7 mouse cellular contexts compared by ENCODE assay signal in the genomic region with DNA sequence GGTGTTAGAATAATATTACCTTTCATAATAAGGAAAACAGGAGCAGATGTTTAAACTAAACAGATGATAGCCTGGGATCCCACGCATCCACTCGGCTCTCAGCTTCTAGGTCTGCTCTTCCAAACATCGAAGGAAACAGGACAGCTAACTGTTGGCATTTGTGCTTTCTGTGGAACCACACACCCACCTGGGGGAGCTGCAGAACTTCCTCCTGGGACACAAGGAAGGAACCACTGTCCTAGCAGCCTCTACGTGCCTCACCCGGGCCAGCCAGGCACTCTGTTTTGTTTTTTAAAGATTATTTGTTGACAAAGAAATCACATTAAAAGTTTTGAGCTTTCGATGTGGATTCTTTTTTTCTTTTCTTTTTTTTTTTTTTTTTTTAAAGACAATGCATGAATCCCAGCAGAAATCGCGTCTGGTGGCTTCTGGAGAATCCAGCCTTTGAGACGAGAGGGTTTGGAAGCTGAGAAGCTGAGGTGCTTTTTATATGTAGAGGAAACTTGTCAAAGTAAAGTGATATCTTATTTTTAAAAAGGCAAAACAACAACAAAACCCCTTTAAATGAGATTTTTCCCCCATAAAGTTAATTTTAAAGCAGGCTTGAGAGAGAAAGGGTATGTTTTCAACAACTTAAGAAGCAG. TPM values are rescaled to one million over a fixed set of nuclear protein-coding genes. Genes with fewer than 3 reads are reported as not detected.
DNase-seq lines count a peak whose midpoint lies in the region; ATAC-seq and TF ChIP-seq lines count a peak whose summit lies in the region.

No protein-coding gene starts in this region.

- ATAC-seq in liver, embryonic 11.5 days (replicated peaks; ENCODE audit: low FRiP score): no peak
- ATAC-seq in stomach, embryonic 15.5 days (ENCODE audit: insufficient read depth, low FRiP score, low read depth): no peak

- peak overlapping the region; percentile 68 for H3K4me3 ChIP-seq in C2C12 (ENCODE audit: insufficient read depth, poor library complexity, severe bottlenecking)
- peak overlapping the region; percentile 75 for H3K4me3 ChIP-seq in hindbrain, embryonic 10.5 days
- H3K4me3 ChIP-seq in liver, embryonic 11.5 days (ENCODE audit: low read depth, low read length): peak overlapping the region; percentile 66
- H3K4me3 ChIP-seq in stomach, embryonic 15.5 days (replicated peaks): peak overlapping the region; percentile 63

- 34% methylated on average over 9 of the region's 9 CpGs for WGBS in hindbrain, embryonic 10.5 days
- 15% methylated on average over 9 of the region's 9 CpGs for WGBS in liver, embryonic 11.5 days
- WGBS in stomach, embryonic 15.5 days: 7% methylated on average over 9 of the region's 9 CpGs

- peak overlapping the region; percentile 97 for H3K27ac ChIP-seq in hindbrain, embryonic 10.5 days
- peak overlapping the region; percentile 51 for H3K27ac ChIP-seq in liver, embryonic 11.5 days (ENCODE audit: low read depth, low read length)
- peak overlapping the region; percentile 87 for H3K27ac ChIP-seq in stomach, embryonic 15.5 days

- peaks cover 59% of the 10 kb centered on the region for H3K4me1 ChIP-seq in hindbrain, embryonic 10.5 days (replicated peaks)
- H3K4me1 ChIP-seq in liver, embryonic 11.5 days (replicated peaks; ENCODE audit: control insufficient read depth, insufficient read depth, low read length): peaks cover 47% of the 10 kb centered on the region
- H3K4me1 ChIP-seq in stomach, embryonic 15.5 days: peaks cover 49% of the 10 kb centered on the region

- DNase-seq in NIH3T3 (ENCODE audit: low read depth): peak; percentile 55
- no peak for DNase-seq in hindbrain, embryonic 10.5 days (ENCODE audit: low spot score)
- no peak for DNase-seq in liver, embryonic 11.5 days (ENCODE audit: low spot score)
- no peak for DNase-seq in testis, postnatal 14 days (ENCODE audit: low spot score)
- no peak for DNase-seq in frontal cortex, postnatal 10 days (ENCODE audit: low spot score in 2 of 2)

- TF ChIP-seq CTCF in C2C12 (IDR thresholded peaks at IDR 0.05; ENCODE audit: control insufficient read depth, insufficient read depth, insufficient read length): no peak

- H3K4me2 ChIP-seq in liver, embryonic 11.5 days: peak overlapping the region; percentile 85
- peak overlapping the region; percentile 62 for H3K4me2 ChIP-seq in stomach, embryonic 15.5 days

- peaks cover 3% of the 10 kb centered on the region for H3K36me3 ChIP-seq in C2C12 (ENCODE audit: control insufficient read depth, insufficient read depth)
- peaks cover 17% of the 10 kb centered on the region; the same call in 1 of the 2 replicates for H3K36me3 ChIP-seq in hindbrain, embryonic 10.5 days
- H3K36me3 ChIP-seq in liver, embryonic 11.5 days (ENCODE audit: control insufficient read depth, insufficient read depth, low read length): peaks cover 3% of the 10 kb centered on the region; the same call in 1 of the 2 replicates
- H3K36me3 ChIP-seq in stomach, embryonic 15.5 days: no peaks in the 10 kb centered on the region

- H3K79me3 ChIP-seq in C2C12 (ENCODE audit: low read depth): peaks cover 65% of the 10 kb centered on the region

- H3K79me2 ChIP-seq in C2C12 (ENCODE audit: control insufficient read depth, insufficient read depth): peaks cover 69% of the 10 kb centered on the region

- H3ac ChIP-seq in C2C12 (ENCODE audit: control insufficient read depth, insufficient read length, low read depth): peak overlapping the region; percentile 68

- H3K27me3 ChIP-seq in C2C12 (ENCODE audit: control insufficient read depth, insufficient read depth, insufficient read length): no peaks in the 10 kb centered on the region
- no peaks in the 10 kb centered on the region for H3K27me3 ChIP-seq in hindbrain, embryonic 10.5 days (ENCODE audit: insufficient read depth, poor library complexity, severe bottlenecking)
- no peaks in the 10 kb centered on the region for H3K27me3 ChIP-seq in liver, embryonic 11.5 days (replicated peaks; ENCODE audit: control insufficient read depth, insufficient read depth, low read length)
- H3K27me3 ChIP-seq in stomach, embryonic 15.5 days (replicated peaks): no peaks in the 10 kb centered on the region

- no peaks in the 10 kb centered on the region for H3K9me3 ChIP-seq in hindbrain, embryonic 10.5 days
- H3K9me3 ChIP-seq in liver, embryonic 11.5 days (ENCODE audit: control insufficient read depth, low read length): no peaks in the 10 kb centered on the region
- no peaks in the 10 kb centered on the region for H3K9me3 ChIP-seq in stomach, embryonic 15.5 days

- peak overlapping the region; percentile 68 for H3K9ac ChIP-seq in liver, embryonic 11.5 days (ENCODE audit: low read depth, low read length)
- H3K9ac ChIP-seq in stomach, embryonic 15.5 days: peak overlapping the region; percentile 69

TF ChIP-seq in C2C12, 6 proteins besides CTCF, POLR2A, EP300 and RAD21:
- TF ChIP-seq MYOD1 (IDR thresholded peaks at IDR 0.05; ENCODE audit: control insufficient read depth, insufficient read length, low read depth) (no peak), USF1 (IDR thresholded peaks at IDR 0.05; ENCODE audit: low read depth) (no peak), FOSL1 (IDR thresholded peaks at IDR 0.05; ENCODE audit: insufficient read depth, low read length, poor library complexity, severe bottlenecking) (no peak), MYOG (IDR thresholded peaks at IDR 0.05; ENCODE audit: control insufficient read depth, extremely low read depth, insufficient read length) (no peak), MAX (IDR thresholded peaks at IDR 0.05) (no peak), CEBPB (IDR thresholded peaks at IDR 0.05; ENCODE audit: low read depth) (no peak)
TF ChIP-seq in C2C12: peak in this region for 0.

RNA-seq across cellular contexts. Expression of gene Vgll4, which starts 50.0 kb away (rescaled TPM):
- polyA plus RNA-seq in C2C12 (2012; fragmentation: generic; extraction: Trizol): 30.7 TPM
- polyA plus RNA-seq in hindbrain, embryonic 10.5 days (2016; fragmentation: Nextera tagmentation; extraction: Ambion mirVana): 73.3 and 86.6 TPM in 2 replicates
- 34.3 and 37.8 TPM in 2 replicates for polyA plus RNA-seq in liver, embryonic 11.5 days (2014; fragmentation: Nextera tagmentation; extraction: Ambion mirVana)
- 80.5 and 87.0 TPM in 2 replicates for polyA plus RNA-seq in stomach, embryonic 15.5 days (2015; fragmentation: Nextera tagmentation; extraction: Ambion mirVana)
